Mouse (Mus musculus) spleen, adult 10 weeks (tissue): Measurements from ENCODE around the gene Cacng6. TPM values are rescaled to one million over a fixed set of nuclear protein-coding genes. Genes with fewer than 3 reads are reported as not detected.

Experiments
- polyA plus RNA-seq: library from polyadenylated mRNA; stranded (reverse); fragments of 350-450 nt; fragmentation: Illumina TruSeq; extraction: RNeasy Lipid Tissue Mini Kit (QIAGEN cat#74804); gene quantifications from one replicate; pipeline ENCODE4 v1.2.3, GENCODE M21; 2015; ENCODE audit warnings: low replicate concordance; ENCODE audit not compliant: insufficient read depth

Cacng6 gene
- not detected for polyA plus RNA-seq

GRCm38 (mm10) chr7:3423895-3424294, at the start of gene Cacng6:
TSS of gene Cacng6 (plus strand) at chr7:3424195.

DNA sequence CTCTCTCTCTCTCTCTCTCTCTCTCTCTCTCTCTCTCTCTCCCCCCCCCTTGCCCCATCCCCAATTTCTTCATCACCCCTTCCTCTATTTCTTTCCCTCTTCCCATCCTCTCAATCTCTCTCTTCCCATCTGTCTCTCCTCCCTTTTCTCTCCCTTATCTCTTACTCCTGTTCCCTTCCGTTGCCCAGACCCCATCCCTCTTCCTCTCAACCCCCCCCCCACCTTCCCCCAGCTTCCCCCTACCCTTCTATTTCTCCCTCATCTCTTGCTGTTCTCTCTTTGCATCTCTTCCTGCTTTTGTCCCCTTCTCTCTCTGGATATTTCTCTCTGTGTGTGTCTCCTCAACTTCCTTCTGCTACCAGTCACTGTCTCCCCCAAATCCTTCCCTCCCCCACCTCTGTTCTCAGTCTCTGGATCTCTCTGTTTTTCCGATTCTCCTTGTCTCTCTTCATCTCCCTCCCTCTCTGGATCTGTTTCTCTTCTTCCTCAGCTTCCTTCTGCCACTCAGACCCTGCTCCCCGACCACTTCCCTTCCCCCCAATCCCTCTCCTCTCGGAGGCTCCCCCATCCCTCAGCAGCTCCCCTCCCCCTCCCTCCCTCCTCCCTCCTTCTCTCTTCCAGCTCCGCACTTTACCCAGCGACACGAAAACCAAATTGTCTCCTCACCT, 33.4 kb upstream of the Cacng6 start, which contains the start of gene Cacng8:
Cacng8 (plus strand) TSS at position 271 of the 668 bp plus-strand sequence.

Other genes starting within 250 kb of the Cacng6 start
- 1.3 TPM for gene Nlrp12, start 174.5 kb upstream of the Cacng6 start, polyA plus RNA-seq
- 102 TPM for gene Myadm, start 135.1 kb upstream of the Cacng6 start, polyA plus RNA-seq
- gene Prkcg, start 135.0 kb upstream of the Cacng6 start, polyA plus RNA-seq, result 2.2 TPM
- 1.2 TPM for gene Cacng7, start 91.2 kb upstream of the Cacng6 start, polyA plus RNA-seq
- gene Cacng8, start 33.5 kb upstream of the Cacng6 start, polyA plus RNA-seq, result not detected
- 1.7 TPM for gene Tarm1, start 78.4 kb downstream of the Cacng6 start, polyA plus RNA-seq
- not detected for gene Oscar, start 192.0 kb downstream of the Cacng6 start, polyA plus RNA-seq
- gene Ndufa3, start 193.2 kb downstream of the Cacng6 start, polyA plus RNA-seq, result 196 TPM
- gene Tfpt, start 205.7 kb downstream of the Cacng6 start, polyA plus RNA-seq, result 14.9 TPM
- gene Prpf31, start 205.8 kb downstream of the Cacng6 start, polyA plus RNA-seq, result 53.4 TPM
- gene Cnot3, start 221.1 kb downstream of the Cacng6 start, polyA plus RNA-seq, result 58.3 TPM
- gene Leng1, start 241.6 kb downstream of the Cacng6 start, polyA plus RNA-seq, result 7.1 TPM